In the genomic region with DNA sequence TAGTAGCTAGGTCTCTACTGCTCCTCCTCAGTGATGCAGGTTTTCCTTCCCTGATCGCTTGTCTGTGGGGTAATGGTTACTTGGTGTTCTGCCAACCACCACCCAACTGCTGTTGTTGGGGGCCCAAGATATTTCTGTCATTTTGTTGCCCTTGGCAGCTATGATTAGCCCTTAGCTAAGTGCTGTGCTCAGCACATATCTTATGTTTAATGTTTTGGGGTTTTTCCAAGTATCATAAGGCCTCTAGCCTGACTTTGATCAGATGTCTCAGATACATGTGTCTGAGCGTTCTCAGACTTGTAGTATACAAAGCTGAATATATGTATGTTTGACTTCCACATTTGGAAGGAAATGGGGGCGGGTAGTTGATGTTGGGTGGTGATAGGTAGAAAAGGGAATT, we compare ENCODE assay signal across 22 mouse cellular contexts. TPM values are rescaled to one million over a fixed set of nuclear protein-coding genes. Genes with fewer than 3 reads are reported as not detected.
A peak's percentile ranks its signal among the peaks of the same experiment; 100 is the strongest.
DNase-seq lines count a peak whose midpoint lies in the region; ATAC-seq and TF ChIP-seq lines count a peak whose summit lies in the region.
"Had no signal": no experiment of that assay in that cellular context is flagged by ENCODE, and none has a peak within 500 bp of the region (broad histone marks: within the 10 kb centered on the region; RNA-seq: fewer than 3 reads in every experiment).

No protein-coding gene starts in this region.

- H3K4me1 ChIP-seq in heart, embryonic 13.5 days: peaks cover 21% of the 10 kb centered on the region
- H3K4me1 ChIP-seq in liver, postnatal 0 days (ENCODE audit: insufficient read depth): peaks cover 3% of the 10 kb centered on the region; the same call in 1 of the 2 replicates
- H3K4me1 ChIP-seq in liver, embryonic 11.5 days (replicated peaks; ENCODE audit: control insufficient read depth, insufficient read depth, low read length): no peaks in the 10 kb centered on the region
- H3K4me1 ChIP-seq: forebrain, embryonic 12.5 days; limb, embryonic 10.5 days; midbrain, embryonic 12.5 days; neural tube, embryonic 12.5 days had no signal

- 51% methylated on average over 3 of the region's 3 CpGs for WGBS in heart, embryonic 13.5 days
- WGBS in liver, postnatal 0 days (ENCODE audit: insufficient replicate concordance): 62% methylated on average over 3 of the region's 3 CpGs
- 80% methylated on average over 3 of the region's 3 CpGs for WGBS in liver, embryonic 11.5 days

- TF ChIP-seq EP300 in liver, postnatal 0 days (IDR thresholded peaks at IDR 0.05; ENCODE audit: low read depth): peak; percentile 17; the same call in 1 of the 2 replicates

- H3K4me3 ChIP-seq in heart, embryonic 13.5 days: no peak overlapping the region
- H3K4me3 ChIP-seq in liver, postnatal 0 days (ENCODE audit: low read depth, low read length): no peak overlapping the region
- no peak overlapping the region for H3K4me3 ChIP-seq in liver, embryonic 11.5 days (ENCODE audit: low read depth, low read length)
- H3K4me3 ChIP-seq: forebrain, embryonic 12.5 days; left cerebral cortex, adult 2 months; limb, embryonic 10.5 days; midbrain, embryonic 12.5 days; neural tube, embryonic 12.5 days had no signal

- DNase-seq in heart, adult 9 months (ENCODE audit: low spot score in 2 of 2): no peak
- no peak for DNase-seq in liver, postnatal 0 days
- no peak for DNase-seq in liver, embryonic 11.5 days (ENCODE audit: low spot score)
- peak; percentile 41 for DNase-seq in MEL-GATA-1-ER (ENCODE audit: extremely low read depth, low read depth)
- no peak for DNase-seq in right cerebral cortex, postnatal 10 days (ENCODE audit: low spot score in 2 of 2)
- DNase-seq: adrenal gland, postnatal 14 days; cerebellum, adult 11 months; cerebellum, postnatal 14 days; embryo, embryonic 11 days; kidney, adult 2 months; kidney, postnatal 14 days; layer of hippocampus, adult 9-11 months; lung, adult 2 months; lung, postnatal 4 days; thymus, postnatal 36 days had no signal

- no peaks in the 10 kb centered on the region for H3K27me3 ChIP-seq in heart, embryonic 13.5 days (replicated peaks)
- H3K27me3 ChIP-seq in liver, postnatal 0 days (ENCODE audit: insufficient read depth, low read length): no peaks in the 10 kb centered on the region
- H3K27me3 ChIP-seq in liver, embryonic 11.5 days (replicated peaks; ENCODE audit: control insufficient read depth, insufficient read depth, low read length): no peaks in the 10 kb centered on the region
- H3K27me3 ChIP-seq: forebrain, embryonic 12.5 days; midbrain, embryonic 12.5 days; neural tube, embryonic 12.5 days had no signal

- ATAC-seq in heart, embryonic 13.5 days (ENCODE audit: extremely low read depth, insufficient number of reproducible peaks, low FRiP score, low TSS enrichment): no peak
- peak; percentile 47 for ATAC-seq in liver, postnatal 0 days
- ATAC-seq in liver, embryonic 11.5 days (replicated peaks; ENCODE audit: low FRiP score): no peak
- peak; percentile 88 for ATAC-seq in megakaryocyte-erythroid progenitor cell, adult 5-6 weeks (replicated peaks; ENCODE audit: low FRiP score, low TSS enrichment, poor library complexity, severe bottlenecking)

- TF ChIP-seq CTCF in liver, postnatal 0 days (IDR thresholded peaks at IDR 0.05; ENCODE audit: low read depth): no peak

- H3K27ac ChIP-seq in heart, embryonic 13.5 days (replicated peaks): peak overlapping the region; percentile 36; the same call in 1 of the 2 replicates
- H3K27ac ChIP-seq in liver, postnatal 0 days (ENCODE audit: low read depth): no peak overlapping the region
- H3K27ac ChIP-seq in liver, embryonic 11.5 days (ENCODE audit: low read depth, low read length): no peak overlapping the region
- H3K27ac ChIP-seq: forebrain, embryonic 12.5 days; left cerebral cortex, adult 2 months; limb, embryonic 10.5 days; midbrain, embryonic 12.5 days; neural tube, embryonic 12.5 days had no signal

- H3K4me2 ChIP-seq in heart, embryonic 13.5 days: 0 out of 2 replicates have a peak overlapping the region, but pooled peaks have one; percentile 9
- H3K4me2 ChIP-seq in liver, postnatal 0 days (ENCODE audit: low read depth, low read length): no peak overlapping the region
- H3K4me2 ChIP-seq in liver, embryonic 11.5 days: no peak overlapping the region
- H3K4me2 ChIP-seq: forebrain, embryonic 12.5 days; midbrain, embryonic 12.5 days; neural tube, embryonic 12.5 days had no signal

- H3K36me3 ChIP-seq in heart, embryonic 13.5 days: peaks cover 80% of the 10 kb centered on the region
- peaks cover 8% of the 10 kb centered on the region; the same call in 1 of the 2 replicates for H3K36me3 ChIP-seq in liver, postnatal 0 days (replicated peaks; ENCODE audit: insufficient read depth, low read length)
- peaks cover 5% of the 10 kb centered on the region; the same call in 1 of the 2 replicates for H3K36me3 ChIP-seq in liver, embryonic 11.5 days (ENCODE audit: control insufficient read depth, insufficient read depth, low read length)

- no peaks in the 10 kb centered on the region for H3K9me3 ChIP-seq in heart, embryonic 13.5 days
- no peaks in the 10 kb centered on the region for H3K9me3 ChIP-seq in liver, postnatal 0 days (ENCODE audit: low read length)
- no peaks in the 10 kb centered on the region for H3K9me3 ChIP-seq in liver, embryonic 11.5 days (ENCODE audit: control insufficient read depth, low read length)
- H3K9me3 ChIP-seq: forebrain, embryonic 12.5 days; limb, embryonic 10.5 days; midbrain, embryonic 12.5 days; neural tube, embryonic 12.5 days had no signal

- H3K9ac ChIP-seq in heart, embryonic 13.5 days: no peak overlapping the region
- H3K9ac ChIP-seq in liver, postnatal 0 days (replicated peaks): no peak overlapping the region
- no peak overlapping the region for H3K9ac ChIP-seq in liver, embryonic 11.5 days (ENCODE audit: low read depth, low read length)
- H3K9ac ChIP-seq: forebrain, embryonic 12.5 days; midbrain, embryonic 12.5 days; neural tube, embryonic 12.5 days had no signal

RNA-seq across cellular contexts. Expression of gene Pigp, which starts 39.6 kb away (rescaled TPM):
- 111 and 115 TPM in 2 replicates for polyA plus RNA-seq in heart, embryonic 13.5 days (2015; fragmentation: Nextera tagmentation; extraction: Ambion mirVana)
- 84.6 and 95.6 TPM in 2 replicates for polyA plus RNA-seq in liver, postnatal 0 days (2015; fragmentation: Nextera tagmentation; extraction: Ambion mirVana)
- 90.4 and 91.6 TPM in 2 replicates for polyA plus RNA-seq in liver, embryonic 11.5 days (2014; fragmentation: Nextera tagmentation; extraction: Ambion mirVana)
- 41.7 and 81.2 TPM in 2 replicates for total RNA-seq in megakaryocyte-erythroid progenitor cell, adult 5-6 weeks (2014; fragmentation: Nextera tagmentation)
- total RNA-seq in megakaryocyte-erythroid progenitor cell, adult 5-6 weeks (2017): 23.6 and 28.0 TPM in 2 replicates

RNA-seq across cellular contexts. Expression of gene Ttc3, which starts 40.9 kb away (rescaled TPM):
- polyA plus RNA-seq in heart, embryonic 13.5 days (2015; fragmentation: Nextera tagmentation; extraction: Ambion mirVana): 158 and 164 TPM in 2 replicates
- 16.1 and 17.4 TPM in 2 replicates for polyA plus RNA-seq in liver, postnatal 0 days (2015; fragmentation: Nextera tagmentation; extraction: Ambion mirVana)
- polyA plus RNA-seq in liver, embryonic 11.5 days (2014; fragmentation: Nextera tagmentation; extraction: Ambion mirVana): 101 and 106 TPM in 2 replicates
- 42.0 and 85.4 TPM in 2 replicates for total RNA-seq in megakaryocyte-erythroid progenitor cell, adult 5-6 weeks (2014; fragmentation: Nextera tagmentation)
- total RNA-seq in megakaryocyte-erythroid progenitor cell, adult 5-6 weeks (2017): 155 and 210 TPM in 2 replicates

Comparison
In these comparisons a context has a peak if more than half of its experiments do, and no peak if none do; other contexts are left out.
1. ATAC-seq: peak in liver, postnatal 0 days (single experiment) and megakaryocyte-erythroid progenitor cell, adult 5-6 weeks (single experiment); none in heart, embryonic 13.5 days (single experiment) and liver, embryonic 11.5 days (single experiment).